Mouse (Mus musculus): Measurements from ENCODE around the gene Fhdc1.
A peak's percentile ranks its signal among the peaks of the same experiment; 100 is the strongest.

Fhdc1 gene

GRCm38 (mm10) chr3:84480006-84480897 lies at the start of gene Fhdc1:
Gene Fhdc1, minus strand, starts transcription at chr3:84480429.
- peak; percentile 39 for DNase-seq (ENCODE audit: low spot score)

GRCm38 (mm10) chr3:84529021-84529420 lies 48.8 kb upstream of the Fhdc1 start:
- no peak for DNase-seq (ENCODE audit: low spot score)

- no peak for DNase-seq (ENCODE audit: low spot score)
Measured at GRCm38 (mm10) chr3:84524952-84525351, 44.7 kb upstream of the Fhdc1 start.

- DNase-seq (ENCODE audit: low spot score): no peak
Measured at GRCm38 (mm10) chr3:84516163-84516562, 35.9 kb upstream of the Fhdc1 start.

GRCm38 (mm10) chr3:84512774-84513515 lies 32.7 kb upstream of the Fhdc1 start:
- no peak for DNase-seq (ENCODE audit: low spot score)

- no peak for DNase-seq (ENCODE audit: low spot score)
Measured at GRCm38 (mm10) chr3:84505193-84505592, 25.0 kb upstream of the Fhdc1 start.

- DNase-seq (ENCODE audit: low spot score): no peak
Measured at GRCm38 (mm10) chr3:84504291-84504690, 24.1 kb upstream of the Fhdc1 start.

GRCm38 (mm10) chr3:84502101-84502500 lies 21.9 kb upstream of the Fhdc1 start:
- no peak for DNase-seq (ENCODE audit: low spot score)

- no peak for DNase-seq (ENCODE audit: low spot score)
Measured at GRCm38 (mm10) chr3:84500491-84500890, 20.3 kb upstream of the Fhdc1 start.

- no peak for DNase-seq (ENCODE audit: low spot score)
Measured at GRCm38 (mm10) chr3:84497718-84498117, 17.5 kb upstream of the Fhdc1 start.

GRCm38 (mm10) chr3:84492657-84493056 lies 12.4 kb upstream of the Fhdc1 start:
- DNase-seq (ENCODE audit: low spot score): no peak

- DNase-seq (ENCODE audit: low spot score): no peak
Measured at GRCm38 (mm10) chr3:84492148-84492547, 11.9 kb upstream of the Fhdc1 start.

- no peak for DNase-seq (ENCODE audit: low spot score)
Measured at GRCm38 (mm10) chr3:84488716-84489115, 8.5 kb upstream of the Fhdc1 start.

GRCm38 (mm10) chr3:84484891-84485290 lies 4.7 kb upstream of the Fhdc1 start:
- DNase-seq (ENCODE audit: low spot score): no peak

- DNase-seq (ENCODE audit: low spot score): no peak
Measured at GRCm38 (mm10) chr3:84484333-84484732, 4.1 kb upstream of the Fhdc1 start.

- DNase-seq (ENCODE audit: low spot score): no peak
Measured at GRCm38 (mm10) chr3:84482121-84482520, 1.9 kb upstream of the Fhdc1 start.

- no peak for DNase-seq (ENCODE audit: low spot score)
Measured at GRCm38 (mm10) chr3:84481104-84481503, 875 bp upstream of the Fhdc1 start.

GRCm38 (mm10) chr3:84479293-84480005 lies 780 bp downstream of the Fhdc1 start:
- no peak for DNase-seq (ENCODE audit: low spot score)

GRCm38 (mm10) chr3:84478896-84479292 lies 1.3 kb downstream of the Fhdc1 start:
- no peak for DNase-seq (ENCODE audit: low spot score)

GRCm38 (mm10) chr3:84478195-84478594 lies 2.0 kb downstream of the Fhdc1 start:
- DNase-seq (ENCODE audit: low spot score): no peak

- DNase-seq (ENCODE audit: low spot score): no peak
Measured at GRCm38 (mm10) chr3:84477498-84477897, 2.7 kb downstream of the Fhdc1 start.

- no peak for DNase-seq (ENCODE audit: low spot score)
Measured at GRCm38 (mm10) chr3:84474981-84475775, 5.1 kb downstream of the Fhdc1 start.
